Mouse (Mus musculus): ENCODE measurements around the gene Ptpra.
A peak's percentile ranks its signal among the peaks of the same experiment; 100 is the strongest.
"Not testable (repeated sequence)": the region's sequence is repeated elsewhere in the genome, so short reads cannot be mapped to it uniquely, and the experiment has no call there.

Ptpra gene

GRCm38 (mm10) chr2:130488600-130488999, 38.5 kb downstream of the Ptpra start:
- no peak for DNase-seq (ENCODE audit: low read depth, low spot score)

- no peak for DNase-seq (ENCODE audit: low read depth, low spot score)
Observed at GRCm38 (mm10) chr2:130491162-130491561, 41.1 kb downstream of the Ptpra start.

DNA sequence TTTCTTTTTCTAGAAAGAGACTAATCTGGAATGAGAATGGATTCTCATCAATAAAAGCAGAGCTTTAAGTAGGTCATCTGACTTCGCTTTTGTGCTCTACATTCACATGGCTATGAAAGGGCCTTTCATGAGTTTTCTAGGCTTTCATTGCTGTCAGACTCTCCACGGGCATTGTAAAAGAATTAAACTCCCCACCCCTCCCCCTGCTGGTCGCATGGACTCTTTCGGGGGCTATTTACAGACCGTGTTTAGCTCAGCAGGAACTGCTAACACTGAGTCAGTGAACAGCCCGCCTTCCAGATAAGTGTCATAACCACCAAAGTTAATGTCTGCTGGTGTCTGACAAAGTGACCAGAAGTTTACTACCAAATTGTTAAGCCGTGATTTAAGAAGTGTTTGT, 41.5 kb downstream of the Ptpra start:
- DNase-seq (ENCODE audit: low read depth, low spot score), result peak; percentile 39

- DNase-seq (ENCODE audit: low read depth, low spot score), result not testable (repeated sequence)
Observed at GRCm38 (mm10) chr2:130495114-130495513, 45.0 kb downstream of the Ptpra start.

DNA sequence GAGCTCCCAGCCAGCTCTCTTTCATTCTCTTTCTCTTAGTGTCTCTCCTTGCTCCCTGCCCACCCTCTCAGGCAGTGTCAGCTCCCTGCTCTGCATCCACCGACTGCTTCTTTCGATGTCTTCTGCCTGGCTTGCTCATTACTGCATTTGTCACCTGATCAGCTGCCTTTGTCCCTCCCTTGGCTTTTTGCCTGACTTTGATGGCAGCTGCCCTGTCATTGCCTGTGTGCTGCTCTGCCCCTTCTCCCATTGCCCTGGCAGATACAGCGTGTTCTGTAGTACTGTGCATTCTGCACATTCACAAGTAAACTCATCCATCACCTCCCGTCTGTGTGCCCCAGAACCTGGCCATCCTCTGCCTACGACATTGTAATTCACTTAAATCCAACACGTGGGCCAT, 46.0 kb downstream of the Ptpra start:
- no peak for DNase-seq (ENCODE audit: low read depth, low spot score)

- DNase-seq (ENCODE audit: low read depth, low spot score), result no peak
Observed at GRCm38 (mm10) chr2:130496931-130497330, 46.9 kb downstream of the Ptpra start.

DNA sequence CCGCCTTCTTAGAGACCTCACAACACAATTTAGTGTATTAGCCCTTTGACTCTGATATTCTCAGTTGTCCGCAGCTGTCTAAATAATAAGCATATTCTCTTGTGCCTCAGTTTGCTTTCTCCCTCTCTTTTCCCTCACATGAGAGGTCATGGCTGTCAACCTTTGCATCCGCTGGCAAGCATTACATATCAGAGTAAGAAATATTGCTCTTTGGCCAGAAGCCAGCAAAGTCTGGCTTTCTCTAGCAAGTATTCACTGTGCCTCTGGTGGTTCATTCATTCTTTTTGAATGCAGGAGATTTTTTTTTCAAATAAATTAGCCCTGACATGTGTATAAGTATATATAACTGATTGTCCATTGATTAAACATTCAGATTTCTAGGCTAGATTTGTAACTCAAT, 49.5 kb downstream of the Ptpra start:
- DNase-seq (ENCODE audit: low read depth, low spot score), result peak; percentile 14

DNA sequence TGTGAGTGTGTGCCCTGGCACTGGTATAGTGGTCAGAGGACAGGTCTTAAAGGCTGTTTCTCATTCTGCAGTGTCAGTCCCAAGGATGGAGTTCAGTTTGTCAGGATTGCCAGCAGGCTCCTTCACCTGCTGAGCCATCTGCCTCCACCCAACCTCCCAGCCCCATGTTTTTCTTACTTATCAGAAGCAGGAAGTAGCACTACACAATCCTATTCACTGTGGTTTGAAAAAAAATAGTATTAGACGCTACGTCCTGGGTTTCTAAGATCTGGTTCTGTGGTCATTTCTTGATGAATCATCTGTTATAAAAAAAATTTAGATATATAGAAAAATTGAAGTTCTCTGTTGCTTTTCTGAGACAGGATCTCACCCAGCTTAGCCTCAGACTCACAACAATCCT, 51.5 kb downstream of the Ptpra start:
- DNase-seq (ENCODE audit: low read depth, low spot score), result no peak

GRCm38 (mm10) chr2:130511616-130512015, 61.5 kb downstream of the Ptpra start:
- DNase-seq (ENCODE audit: low read depth, low spot score), result not testable (repeated sequence)

- DNase-seq (ENCODE audit: low read depth, low spot score), result no peak
Observed at GRCm38 (mm10) chr2:130513907-130514306, 63.8 kb downstream of the Ptpra start.

DNA sequence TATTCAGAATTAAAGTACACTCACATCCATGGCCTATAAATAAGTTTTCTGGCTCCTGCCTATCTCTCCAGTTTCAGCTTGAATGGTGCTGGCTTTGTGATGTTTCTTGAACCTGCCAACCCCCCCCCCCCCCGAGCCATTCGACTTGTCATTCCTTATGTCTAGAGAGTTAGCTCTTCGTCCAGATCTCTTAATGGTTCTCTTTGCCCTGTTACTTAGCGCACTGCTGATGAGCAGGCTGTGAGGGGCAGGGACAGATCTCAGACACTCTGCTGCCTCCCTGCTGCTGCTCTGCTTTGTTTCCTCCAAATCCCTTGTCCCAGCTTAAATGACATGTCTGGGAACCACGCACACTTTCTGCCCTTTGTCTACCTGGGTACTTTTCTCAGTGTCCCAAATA, 65.7 kb downstream of the Ptpra start:
- no peak for DNase-seq (ENCODE audit: low read depth, low spot score)

DNA sequence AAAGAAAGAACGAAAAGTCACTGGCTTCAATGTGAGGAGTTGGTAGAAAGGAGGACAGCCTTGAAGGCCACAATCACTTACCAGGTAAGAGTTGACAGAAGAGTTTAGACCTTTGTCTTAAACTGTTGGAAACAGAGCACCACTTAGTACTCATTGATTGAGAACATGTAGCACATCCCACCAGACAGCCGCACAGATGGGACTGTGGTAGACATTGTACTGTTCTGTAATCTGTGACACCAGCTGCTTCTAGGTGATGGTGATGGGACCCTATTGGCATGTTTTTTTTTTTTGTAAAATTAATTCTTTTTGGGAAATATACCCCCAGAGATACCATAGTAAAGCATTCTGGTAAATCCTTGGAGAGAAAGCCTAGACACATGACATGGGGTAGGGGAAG, 71.8 kb downstream of the Ptpra start:
- DNase-seq (ENCODE audit: low read depth, low spot score), result no peak

DNA sequence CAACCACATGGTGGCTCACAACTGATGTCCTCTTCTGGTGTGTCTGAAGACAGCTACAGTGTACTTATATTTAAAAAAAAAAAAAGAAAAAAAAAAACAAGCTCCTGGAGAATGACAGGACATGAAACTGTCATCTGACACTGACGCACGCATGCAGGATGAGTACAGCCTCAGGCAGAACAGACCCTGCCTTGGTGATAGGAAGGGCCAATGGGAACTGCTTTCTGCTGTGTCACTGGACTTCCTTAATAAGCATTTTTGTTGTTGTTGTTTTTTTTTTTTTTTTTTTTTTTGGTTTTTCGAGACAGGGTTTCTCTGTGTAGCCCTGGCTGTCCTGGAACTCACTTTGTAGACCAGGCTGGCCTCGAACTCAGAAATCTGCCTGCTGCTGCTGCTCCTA, 75.4 kb downstream of the Ptpra start:
- DNase-seq (ENCODE audit: low read depth, low spot score), result not testable (repeated sequence)

DNA sequence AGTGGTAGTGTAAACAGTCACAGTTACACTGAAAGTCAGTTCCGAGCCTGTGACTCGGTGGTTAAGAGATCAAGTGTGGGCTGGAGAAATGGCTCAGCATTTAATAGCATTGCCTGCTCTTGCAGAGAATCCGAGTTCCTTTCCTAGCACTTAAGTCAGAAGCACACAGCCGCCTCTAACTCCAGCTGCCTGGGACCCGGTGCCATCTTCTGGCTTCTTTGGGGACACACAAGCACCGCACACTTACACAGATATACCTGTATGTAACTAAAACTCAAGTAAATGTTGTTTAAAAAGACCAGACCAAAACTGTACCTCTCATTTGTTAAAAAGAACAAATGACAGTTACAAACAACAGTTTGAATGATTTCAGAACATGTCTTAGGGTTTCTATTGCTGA, 78.4 kb downstream of the Ptpra start:
- no peak for DNase-seq (ENCODE audit: low read depth, low spot score)

- no peak for DNase-seq (ENCODE audit: low read depth, low spot score)
Observed at GRCm38 (mm10) chr2:130529290-130529689, 79.2 kb downstream of the Ptpra start.

DNA sequence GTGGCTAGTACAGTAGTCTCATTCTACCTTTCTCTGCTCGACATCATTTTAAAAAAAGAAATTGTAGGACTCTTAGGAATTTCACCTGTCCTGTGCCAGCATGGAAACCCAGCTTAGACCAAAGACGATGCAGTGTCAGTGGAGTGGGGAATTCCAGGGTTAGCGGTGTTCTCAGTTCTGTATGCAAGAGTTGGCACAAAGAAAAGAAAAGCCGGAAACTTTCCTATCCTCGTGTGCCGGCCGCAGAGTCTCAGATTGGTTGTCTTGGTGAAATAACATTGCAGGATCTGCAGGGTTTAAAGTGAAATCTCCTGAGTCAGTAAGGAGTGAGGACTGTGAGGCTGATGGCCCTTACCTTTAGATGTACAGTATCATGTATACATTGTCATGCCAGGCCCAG, 79.8 kb downstream of the Ptpra start:
- DNase-seq (ENCODE audit: low read depth, low spot score), result no peak

- no peak for DNase-seq (ENCODE audit: low read depth, low spot score)
Observed at GRCm38 (mm10) chr2:130532201-130532600, 82.1 kb downstream of the Ptpra start.

DNA sequence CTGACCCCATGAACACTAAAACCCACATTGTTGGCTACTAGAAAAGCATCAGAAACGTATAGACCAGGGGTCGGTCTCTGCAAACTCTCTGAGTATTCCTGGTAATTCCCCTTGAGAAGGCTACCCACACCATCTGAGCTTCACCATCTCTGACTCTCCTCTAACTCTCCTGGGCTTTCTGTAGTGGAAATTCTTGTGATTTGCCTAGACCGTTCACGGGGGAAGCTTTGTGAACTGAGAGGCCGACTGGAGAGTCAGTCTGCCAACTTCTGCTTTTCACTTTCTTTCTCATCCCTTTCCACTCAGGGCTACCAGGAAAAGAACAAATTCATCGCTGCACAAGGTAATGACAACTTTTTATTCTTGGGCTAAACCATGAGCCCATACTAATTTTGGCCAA, 84.9 kb downstream of the Ptpra start:
- DNase-seq (ENCODE audit: low read depth, low spot score), result no peak

DNA sequence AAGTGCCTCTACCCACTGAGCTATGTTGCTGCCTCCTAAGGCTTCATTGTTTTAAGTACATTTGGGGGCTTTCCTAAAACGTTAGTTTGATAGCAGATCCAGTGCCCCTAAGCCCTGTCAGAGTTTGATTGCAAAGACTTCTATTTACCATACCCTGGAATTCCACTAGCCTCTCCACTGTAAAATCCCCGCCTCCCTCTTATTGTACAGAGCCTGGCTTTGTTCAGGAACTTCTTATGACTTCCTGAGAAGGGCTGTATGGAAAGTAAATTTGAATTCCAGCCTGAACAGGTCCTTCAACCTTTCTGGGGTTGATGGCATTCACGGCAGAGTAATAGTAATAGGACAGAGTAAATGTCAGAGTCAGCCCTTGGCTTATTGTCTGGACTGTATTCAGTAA, 86.8 kb downstream of the Ptpra start:
- no peak for DNase-seq (ENCODE audit: low read depth, low spot score)

DNA sequence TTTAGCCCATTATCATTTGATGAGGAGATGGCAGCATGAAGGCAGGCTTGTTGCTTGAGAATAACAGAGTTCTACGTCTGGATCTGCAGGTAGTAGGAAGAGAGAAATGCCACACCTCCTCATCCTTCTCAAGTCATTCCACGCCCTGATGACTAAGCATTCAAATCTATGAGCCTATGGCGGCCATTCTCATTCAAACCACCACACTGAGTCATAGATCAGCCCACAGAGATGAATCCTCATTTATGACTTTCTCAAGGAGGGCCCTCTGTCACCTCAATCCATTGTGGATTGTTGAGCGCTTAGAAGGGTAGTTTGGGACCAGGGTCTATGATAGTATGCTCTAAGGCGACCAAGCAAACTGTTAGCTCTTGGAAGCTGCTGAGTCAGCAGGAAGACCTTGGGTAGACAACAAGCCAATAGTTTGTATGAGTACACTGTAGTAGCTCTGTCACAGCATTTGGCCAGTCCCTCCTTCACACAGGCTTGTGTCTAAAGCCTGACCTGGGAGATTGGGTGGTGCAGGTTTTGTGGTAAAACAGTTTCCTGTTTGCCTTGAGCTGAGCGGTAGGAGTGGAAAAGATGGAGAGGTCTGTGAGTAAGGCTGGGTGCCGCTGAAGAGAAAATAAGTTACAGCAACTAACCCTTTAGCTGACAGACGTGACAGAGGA, 88.9 kb downstream of the Ptpra start:
- DNase-seq (ENCODE audit: low read depth, low spot score), result no peak

- no peak for DNase-seq (ENCODE audit: low read depth, low spot score)
Observed at GRCm38 (mm10) chr2:130540266-130540665, 90.2 kb downstream of the Ptpra start.

GRCm38 (mm10) chr2:130546957-130547356, 96.9 kb downstream of the Ptpra start:
- no peak for DNase-seq (ENCODE audit: low read depth, low spot score)

- DNase-seq (ENCODE audit: low read depth, low spot score), result no peak
Observed at GRCm38 (mm10) chr2:130554841-130555240, 104.8 kb downstream of the Ptpra start.

DNA sequence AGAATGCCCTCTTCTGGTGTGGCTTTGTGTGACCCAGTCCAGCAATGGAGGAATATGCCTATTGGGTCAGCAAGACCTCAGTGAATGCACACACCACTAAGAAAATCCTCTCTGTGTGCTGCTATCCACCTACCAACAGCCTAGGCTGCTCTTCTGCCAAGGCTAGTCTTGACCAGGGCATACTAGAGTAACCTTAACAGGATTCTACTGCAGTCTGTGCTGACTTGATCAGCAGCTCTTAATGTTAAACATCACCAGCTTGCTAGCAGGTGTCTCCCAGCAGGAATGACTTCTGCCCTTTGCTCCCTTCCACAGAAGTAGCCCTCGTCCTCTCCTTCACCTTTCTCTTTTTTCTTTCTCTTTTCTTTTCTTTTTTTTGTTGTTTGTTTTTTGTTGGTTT, 106.2 kb downstream of the Ptpra start:
- DNase-seq (ENCODE audit: low read depth, low spot score), result no peak
